Mouse (Mus musculus): ENCODE measurements at regions not wholly inside any gene's neighbourhood (a gene's known extent, or its start where the extent isn't known, plus 50 kb on each side); places are given as distances from the start of the nearest gene placed in this dataset.

GRCm38 (mm10) chr11:112979413-112979812, 197.4 kb downstream of the Sox9 start:
- H3K27me3 ChIP-seq (ENCODE audit: insufficient read depth, low read length): no peaks in the 10 kb centered on the region
- no peak overlapping the region; the same call in 1 of the 2 replicates for H3K4me2 ChIP-seq
- H3K36me3 ChIP-seq (ENCODE audit: insufficient read depth): no peaks in the 10 kb centered on the region
- ATAC-seq (ENCODE audit: insufficient read depth) (no peak), DNase-seq (no peak)
- H3K9ac ChIP-seq: no peak overlapping the region
- TF ChIP-seq CTCF (IDR thresholded peaks at IDR 0.05; ENCODE audit: low read depth): no peak
- no peaks in the 10 kb centered on the region; the same call in 1 of the 2 replicates for H3K9me3 ChIP-seq (ENCODE audit: low read depth, low read length)
- 46% methylated on average over 10 of the region's 10 CpGs for WGBS
- H3K4me1 ChIP-seq (ENCODE audit: insufficient read depth): peaks cover 42% of the 10 kb centered on the region
- no peak overlapping the region for H3K4me3 ChIP-seq (ENCODE audit: low read depth, low read length)
- H3K27ac ChIP-seq (ENCODE audit: low read depth): no peak overlapping the region

- WGBS: 34% methylated on average over 11 of the region's 11 CpGs
- Histone ChIP-seq H3K4me1 (ENCODE audit: insufficient read depth) (peaks cover 37% of the 10 kb centered on the region), H3K4me3 (ENCODE audit: low read depth, low read length) (no peak overlapping the region), H3K27ac (ENCODE audit: low read depth) (peak overlapping the region; percentile 46; the same call in 1 of the 2 replicates), H3K9me3 (ENCODE audit: low read depth, low read length) (no peaks in the 10 kb centered on the region), H3K27me3 (ENCODE audit: insufficient read depth, low read length) (no peaks in the 10 kb centered on the region), H3K4me2 (0 out of 2 replicates have a peak overlapping the region, but pooled peaks have one; percentile 10), H3K36me3 (ENCODE audit: insufficient read depth) (no peaks in the 10 kb centered on the region), H3K9ac (no peak overlapping the region)
- no peak for TF ChIP-seq CTCF (IDR thresholded peaks at IDR 0.05; ENCODE audit: low read depth)
- ATAC-seq (ENCODE audit: insufficient read depth) (peak; percentile 56), DNase-seq (no peak)
Measured at GRCm38 (mm10) chr11:112982165-112982801, 200.3 kb downstream of the Sox9 start.

GRCm38 (mm10) chr11:112982802-112983591, 201.0 kb downstream of the Sox9 start:
- 36% methylated on average over 9 of the region's 9 CpGs for WGBS

GRCm38 (mm10) chr11:112986029-112986573, 204.1 kb downstream of the Sox9 start:
- H3K4me3 ChIP-seq (ENCODE audit: low read depth, low read length): no peak overlapping the region
- no peaks in the 10 kb centered on the region for H3K9me3 ChIP-seq (ENCODE audit: low read depth, low read length)
- peaks cover 31% of the 10 kb centered on the region for H3K4me1 ChIP-seq (ENCODE audit: insufficient read depth)
- WGBS: 69% methylated on average over 9 of the region's 9 CpGs
- H3K4me2 ChIP-seq: no peak overlapping the region
- no peak for ATAC-seq (ENCODE audit: insufficient read depth)
- no peak overlapping the region for H3K27ac ChIP-seq (ENCODE audit: low read depth)
- TF ChIP-seq CTCF (IDR thresholded peaks at IDR 0.05; ENCODE audit: low read depth): no peak
- H3K36me3 ChIP-seq (ENCODE audit: insufficient read depth): no peaks in the 10 kb centered on the region
- H3K9ac ChIP-seq: no peak overlapping the region
- H3K27me3 ChIP-seq (ENCODE audit: insufficient read depth, low read length): no peaks in the 10 kb centered on the region
- DNase-seq: no peak

More at GRCm38 (mm10) chr11:112982802-112983591, 201.0 kb downstream of the Sox9 start:
- Histone ChIP-seq H3K4me1 (ENCODE audit: insufficient read depth) (peaks cover 33% of the 10 kb centered on the region), H3K27ac (ENCODE audit: low read depth) (peak overlapping the region; percentile 52; the same call in 1 of the 2 replicates), H3K9me3 (ENCODE audit: low read depth, low read length) (no peaks in the 10 kb centered on the region), H3K9ac (no peak overlapping the region), H3K27me3 (ENCODE audit: insufficient read depth, low read length) (no peaks in the 10 kb centered on the region), H3K4me2 (no peak overlapping the region), H3K36me3 (ENCODE audit: insufficient read depth) (no peaks in the 10 kb centered on the region), H3K4me3 (ENCODE audit: low read depth, low read length) (no peak overlapping the region)
- DNase-seq (peak; percentile 70), ATAC-seq (ENCODE audit: insufficient read depth) (peak; percentile 47; the same call in 1 of the 2 replicates)
- no peak for TF ChIP-seq CTCF (IDR thresholded peaks at IDR 0.05; ENCODE audit: low read depth)

GRCm38 (mm10) chr11:112987782-112988181, 205.8 kb downstream of the Sox9 start:
- Histone ChIP-seq H3K4me1 (ENCODE audit: insufficient read depth) (peaks cover 28% of the 10 kb centered on the region), H3K36me3 (ENCODE audit: insufficient read depth) (no peaks in the 10 kb centered on the region), H3K27me3 (ENCODE audit: insufficient read depth, low read length) (no peaks in the 10 kb centered on the region), H3K27ac (ENCODE audit: low read depth) (no peak overlapping the region), H3K4me3 (ENCODE audit: low read depth, low read length) (no peak overlapping the region), H3K9me3 (ENCODE audit: low read depth, low read length) (no peaks in the 10 kb centered on the region), H3K9ac (no peak overlapping the region), H3K4me2 (no peak overlapping the region)
- TF ChIP-seq CTCF (IDR thresholded peaks at IDR 0.05; ENCODE audit: low read depth): no peak
- WGBS: 68% methylated on average over 7 of the region's 7 CpGs
- DNase-seq (no peak), ATAC-seq (ENCODE audit: insufficient read depth) (no peak)

GRCm38 (mm10) chr11:112988900-112989299, 206.9 kb downstream of the Sox9 start:
- H3K27ac ChIP-seq (ENCODE audit: low read depth): peak overlapping the region; percentile 59; the same call in 1 of the 2 replicates
- no peaks in the 10 kb centered on the region for H3K27me3 ChIP-seq (ENCODE audit: insufficient read depth, low read length)
- TF ChIP-seq CTCF (IDR thresholded peaks at IDR 0.05; ENCODE audit: low read depth): no peak
- DNase-seq: peak; percentile 57
- no peak overlapping the region for H3K9ac ChIP-seq
- ATAC-seq (ENCODE audit: insufficient read depth): no peak
- H3K4me3 ChIP-seq (ENCODE audit: low read depth, low read length): no peak overlapping the region
- WGBS: 35% methylated on average over 1 of the region's 1 CpGs
- peaks cover 20% of the 10 kb centered on the region for H3K4me1 ChIP-seq (ENCODE audit: insufficient read depth)
- H3K9me3 ChIP-seq (ENCODE audit: low read depth, low read length): no peaks in the 10 kb centered on the region
- no peaks in the 10 kb centered on the region for H3K36me3 ChIP-seq (ENCODE audit: insufficient read depth)
- H3K4me2 ChIP-seq: no peak overlapping the region

All from lung, embryonic 14.5 days (tissue).